Mouse (Mus musculus) MEL (cell line): ENCODE results near the gene Timeless. TPM values are rescaled to one million over a fixed set of nuclear protein-coding genes. Genes with fewer than 3 reads are reported as not detected.

Experiments used
- DNase-seq: peaks from one replicate; pipeline ENCODE4 v3.0.0; 2011; ENCODE audit warnings: low read depth, low spot score
- H3K27ac ChIP-seq: 2 replicates; pipeline ENCODE4 v1.5.1; 2012; ENCODE audit warnings: low read depth, mild to moderate bottlenecking, control low read depth, low read length, moderate library complexity; ENCODE audit not compliant: control insufficient read depth
- H3K27me3 ChIP-seq, 2 experiments: fragments of 150-350 bp in 1 of 2; sonication (generic) in 1 of 2; 2 replicates each; pipeline ENCODE4 v1.6.1; 2012; ENCODE audit warnings: low read length in 2 of 2, mild to moderate bottlenecking in 2 of 2, improper control_type of control experiment in 1 of 2, moderate library complexity in 1 of 2; ENCODE audit not compliant: insufficient read depth in 2 of 2, control insufficient read depth in 1 of 2
- H3K36me3 ChIP-seq, 2 experiments: 2 replicates each; pipeline ENCODE4 v1.6.1; 2012 to 2014; ENCODE audit warnings: low read length in 2 of 2, improper control_type of control experiment in 1 of 2, inconsistent platforms in 1 of 2, mild to moderate bottlenecking in 1 of 2; ENCODE audit not compliant: insufficient read depth in 2 of 2, control insufficient read depth in 1 of 2
- H3K4me1 ChIP-seq, 2 experiments: fragments of 150-350 bp in 1 of 2; sonication (generic) in 1 of 2; 2 replicates each; pipeline ENCODE4 v1.6.1; 2012; ENCODE audit warnings: low read length in 2 of 2, improper control_type of control experiment in 1 of 2, mild to moderate bottlenecking in 1 of 2; ENCODE audit not compliant: insufficient read depth in 2 of 2, control insufficient read depth in 1 of 2
- H3K4me3 ChIP-seq, 2 experiments: fragments of 150-350 bp in 1 of 2; sonication (generic) in 1 of 2; 2 replicates each; pipeline ENCODE4 v1.5.1; 2012; ENCODE audit warnings: low read depth in 2 of 2, low read length in 2 of 2, mild to moderate bottlenecking in 2 of 2, moderate library complexity in 2 of 2, control low read depth in 1 of 2, improper control_type of control experiment in 1 of 2; ENCODE audit not compliant: control insufficient read depth in 1 of 2, insufficient read depth in 1 of 2
- H3K79me2 ChIP-seq: 2 replicates; pipeline ENCODE4 v1.6.1; 2012; ENCODE audit warnings: mild to moderate bottlenecking, low read length, moderate library complexity; ENCODE audit not compliant: control insufficient read depth, poor library complexity, insufficient read depth
- H3K9ac ChIP-seq: 2 replicates; pipeline ENCODE4 v1.6.1; 2012; ENCODE audit warnings: low read depth, mild to moderate bottlenecking, control low read depth, low read length, moderate library complexity; ENCODE audit not compliant: control insufficient read depth, poor library complexity, severe bottlenecking
- H3K9me3 ChIP-seq: fragments of 150-350 bp; sonication (generic); replicated peaks from 2 replicates; pipeline ENCODE4 v1.6.1; 2012; ENCODE audit warnings: mild to moderate bottlenecking, low read length, improper control_type of control experiment, moderate library complexity; ENCODE audit not compliant: insufficient read depth
- BHLHE40 ChIP-seq: IDR thresholded peaks from 2 replicates; pipeline ENCODE4 v1.6.1; 2012; ENCODE audit warnings: low read depth, mild to moderate bottlenecking, inconsistent platforms, low read length, improper control_type of control experiment, borderline replicate concordance
- CHD1 ChIP-seq: IDR thresholded peaks from 2 replicates; pipeline ENCODE4 v1.6.1; 2012; ENCODE audit warnings: low read depth, mild to moderate bottlenecking, inconsistent platforms, low read length, improper control_type of control experiment
- CHD2 ChIP-seq: IDR thresholded peaks from 2 replicates; pipeline ENCODE4 v1.6.1; 2011; ENCODE audit warnings: low read length, improper control_type of control experiment
- GATA1 ChIP-seq: IDR thresholded peaks from 2 replicates; pipeline ENCODE4 v1.6.1; 2011; ENCODE audit warnings: low read depth, low read length, improper control_type of control experiment
- JUND ChIP-seq: IDR thresholded peaks from 2 replicates; pipeline ENCODE4 v1.6.1; 2011; ENCODE audit warnings: low read depth, mild to moderate bottlenecking, improper control_type of control experiment, low read length
- MAX ChIP-seq: IDR thresholded peaks from 2 replicates; pipeline ENCODE4 v1.6.1; 2011; ENCODE audit warnings: low read length, improper control_type of control experiment
- MAZ ChIP-seq: IDR thresholded peaks from 2 replicates; pipeline ENCODE4 v1.6.1; 2012; ENCODE audit warnings: low read depth, mild to moderate bottlenecking, inconsistent platforms, low read length, improper control_type of control experiment
- MYB ChIP-seq: IDR thresholded peaks from 2 replicates; pipeline ENCODE4 v1.6.1; 2011; ENCODE audit warnings: mild to moderate bottlenecking, low read depth, low read length, improper control_type of control experiment
- POLR2AphosphoS2 ChIP-seq: IDR thresholded peaks from 2 replicates; pipeline ENCODE4 v1.6.1; 2011; ENCODE audit warnings: low read length, improper control_type of control experiment
- POLR2AphosphoS5 ChIP-seq: IDR thresholded peaks from 2 replicates; pipeline ENCODE4 v1.6.1; 2012; ENCODE audit warnings: low read depth, borderline replicate concordance, mild to moderate bottlenecking, inconsistent platforms, low read length, moderate library complexity, mixed read lengths
- RAD21 ChIP-seq: IDR thresholded peaks from 2 replicates; pipeline ENCODE4 v1.6.1; 2011; ENCODE audit warnings: mild to moderate bottlenecking, low read depth, low read length, improper control_type of control experiment
- SIN3A ChIP-seq: IDR thresholded peaks from 2 replicates; pipeline ENCODE4 v1.6.1; 2012; ENCODE audit warnings: low read length, improper control_type of control experiment, inconsistent platforms
- TBP ChIP-seq: IDR thresholded peaks from 2 replicates; pipeline ENCODE4 v1.8.0; 2011; ENCODE audit warnings: low read depth, low read length, improper control_type of control experiment
- USF2 ChIP-seq, 2 experiments: IDR thresholded peaks; 2 replicates each; pipeline ENCODE4 v1.6.1; 2011 to 2012; ENCODE audit warnings: improper control_type of control experiment in 2 of 2, low read length in 2 of 2, borderline replicate concordance in 1 of 2, inconsistent platforms in 1 of 2, low read depth in 1 of 2, mild to moderate bottlenecking in 1 of 2; ENCODE audit not compliant: insufficient read depth in 1 of 2
- ZC3H11A ChIP-seq: IDR thresholded peaks from 2 replicates; pipeline ENCODE4 v1.6.1; 2012; ENCODE audit warnings: low read depth, mild to moderate bottlenecking, inconsistent platforms, low read length, improper control_type of control experiment
- ZNF384 ChIP-seq: IDR thresholded peaks from 2 replicates; pipeline ENCODE4 v1.6.1; 2012; ENCODE audit warnings: low read depth, mild to moderate bottlenecking, inconsistent platforms, low read length, improper control_type of control experiment
- polyA plus RNA-seq, 2 experiments: library from polyadenylated mRNA; stranded (reverse) in 1 of 2; unstranded in 1 of 2; fragments of >175 nt in 1 of 2; fragments of >200 nt in 1 of 2; gene quantifications; 2 replicates each; pipeline versions ENCODE4 v1.2.1 to v1.2.4; 2012; ENCODE audit warnings: low replicate concordance in 2 of 2, low read depth in 1 of 2; ENCODE audit not compliant: insufficient read length in 2 of 2, insufficient read depth in 1 of 2, missing spikeins in 1 of 2
- total RNA-seq: library from RNA; depleted of rRNA; stranded (reverse); fragments of 300-350 nt; gene quantifications from 2 replicates; pipeline ENCODE4 v1.2.3, GENCODE M21; 2012

Timeless gene
- total and polyA plus RNA-seq, 3 experiments: 49.3 to 627 (median 89.8) TPM

GRCm38 (mm10) chr10:128296370-128297090 lies 64.7 kb downstream of the Timeless start:
- DNase-seq: peak; percentile 44
- TF ChIP-seq GATA1: 0 out of 2 replicates have a peak, but pooled peaks have one; percentile 7
- no peak for TF ChIP-seq CHD1
- TF ChIP-seq TBP: no peak
- TF ChIP-seq BHLHE40: no peak
- TF ChIP-seq, all 39 proteins: peak for 1
- H3K9ac ChIP-seq: peak overlapping the region; percentile 20; the same call in 1 of the 2 replicates
- H3K4me1 ChIP-seq: peaks cover 0 to 24% of the 10 kb centered on the region in 2 experiments; a peak in 2 of 4 replicates
- H3K36me3 ChIP-seq: peaks cover 0 to 15% of the 10 kb centered on the region in 2 experiments; a peak in 2 of 4 replicates
- no peak overlapping the region for H3K27ac ChIP-seq
- no peak overlapping the region for H3K4me3 ChIP-seq
- H3K9me3 ChIP-seq: no peaks in the 10 kb centered on the region
- no peaks in the 10 kb centered on the region for H3K79me2 ChIP-seq
- H3K27me3 ChIP-seq: no peaks in the 10 kb centered on the region

DNA sequence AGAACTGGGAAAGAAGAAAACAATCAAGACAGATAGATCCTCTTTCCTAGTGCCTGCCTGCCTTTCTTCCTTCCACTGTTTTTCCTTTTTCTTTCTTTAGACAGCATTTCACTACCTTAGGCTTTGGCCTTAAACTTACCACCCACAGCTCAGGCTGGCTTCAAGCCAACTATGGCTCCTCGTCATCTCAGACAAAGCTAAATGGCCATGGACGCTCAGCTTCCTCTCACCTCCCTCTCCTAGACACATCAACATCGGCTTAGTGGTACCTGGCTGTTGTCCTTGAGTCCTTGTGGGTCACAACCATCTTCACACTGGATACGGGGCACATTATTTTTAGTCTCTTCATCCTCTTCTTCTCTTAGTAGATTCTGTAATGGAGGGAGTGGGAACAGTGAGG lies 65.4 kb downstream of the Timeless start:
- no peaks in the 10 kb centered on the region for H3K9me3 ChIP-seq
- no peaks in the 10 kb centered on the region for H3K27me3 ChIP-seq
- no peak overlapping the region for H3K9ac ChIP-seq
- no peaks in the 10 kb centered on the region for H3K79me2 ChIP-seq
- TF ChIP-seq USF2 (IDR thresholded peaks at IDR 0.05; ENCODE audit: borderline replicate concordance in 1 of 2, insufficient read depth in 1 of 2, low read depth in 1 of 2, low read length in 2 of 2) (no peak), JUND (no peak), POLR2AphosphoS5 (no peak), CHD2 (no peak), SIN3A (no peak), POLR2AphosphoS2 (no peak), RAD21 (no peak), MYB (no peak), ZC3H11A (no peak), ZNF384 (no peak), MAX (no peak), GATA1 (no peak), MAZ (no peak)
- no peak overlapping the region for H3K4me3 ChIP-seq
- H3K36me3 ChIP-seq: peaks cover 0 to 18% of the 10 kb centered on the region in 2 experiments; a peak in 2 of 4 replicates
- DNase-seq: peak; percentile 23
- no peak overlapping the region for H3K27ac ChIP-seq
- H3K4me1 ChIP-seq: peaks cover 0 to 24% of the 10 kb centered on the region in 2 experiments; a peak in 3 of 4 replicates
